Mouse (Mus musculus): ENCODE measurements around the gene Rictor. TPM values are rescaled to one million over a fixed set of nuclear protein-coding genes. Genes with fewer than 3 reads are reported as not detected.

The Rictor gene
- 10 to 100 TPM; 10.3 to 12.8 (median 11.7) TPM for total RNA-seq (2022)

DNA sequence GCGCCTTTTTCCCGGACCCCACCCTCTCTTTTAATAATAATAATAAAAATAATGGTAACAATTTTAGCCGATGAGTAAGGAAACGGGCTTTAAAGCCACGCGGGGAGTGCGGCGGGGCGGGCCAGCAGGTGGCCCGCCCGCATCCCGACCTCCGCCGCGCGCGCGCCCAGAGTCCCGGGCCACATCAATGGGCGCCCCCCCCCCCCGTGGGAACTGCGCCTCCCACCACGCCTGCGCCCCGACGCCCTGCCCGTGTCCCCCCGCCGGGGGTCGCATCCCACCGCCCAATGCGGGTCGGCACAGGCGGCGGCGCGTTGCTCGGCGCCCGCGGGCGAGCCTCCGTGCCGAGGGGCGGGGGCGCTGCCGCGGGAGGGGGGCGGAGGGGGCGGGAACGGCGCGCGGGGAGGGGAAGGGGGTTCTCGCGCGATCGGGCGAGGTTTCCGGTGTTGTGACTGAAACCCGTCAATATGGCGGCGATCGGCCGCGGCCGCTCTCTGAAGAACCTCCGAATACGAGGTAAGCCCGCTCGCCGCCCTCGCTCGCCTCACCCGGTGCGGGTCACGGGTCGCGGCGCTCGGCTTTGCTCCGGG lies at the start of gene Rictor:
Gene Rictor, plus strand, starts transcription at position 444 of the 590 bp plus-strand sequence.
- DNase-seq (ENCODE audit: low spot score), result peak; percentile 64

DNA sequence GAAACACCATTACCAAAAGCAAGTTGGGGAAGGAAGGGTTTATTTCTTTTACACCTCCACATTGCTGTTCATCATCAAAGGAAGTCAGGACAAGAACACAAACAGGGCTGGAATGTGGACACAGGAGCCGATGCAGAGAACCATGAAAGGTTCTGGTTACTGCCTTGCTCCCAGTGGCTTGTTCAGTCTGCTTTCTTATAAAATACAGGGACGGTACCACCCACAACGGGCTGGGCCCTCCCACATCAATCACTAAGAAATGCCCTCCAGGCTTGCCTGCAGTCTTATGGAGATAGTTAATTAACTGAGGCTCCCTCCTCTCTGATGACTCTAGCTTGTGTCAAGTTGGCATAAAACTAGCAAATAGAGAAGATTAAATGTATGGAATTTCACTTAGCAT lies 46.2 kb upstream of the Rictor start:
- no peak for DNase-seq (ENCODE audit: low spot score)

DNA sequence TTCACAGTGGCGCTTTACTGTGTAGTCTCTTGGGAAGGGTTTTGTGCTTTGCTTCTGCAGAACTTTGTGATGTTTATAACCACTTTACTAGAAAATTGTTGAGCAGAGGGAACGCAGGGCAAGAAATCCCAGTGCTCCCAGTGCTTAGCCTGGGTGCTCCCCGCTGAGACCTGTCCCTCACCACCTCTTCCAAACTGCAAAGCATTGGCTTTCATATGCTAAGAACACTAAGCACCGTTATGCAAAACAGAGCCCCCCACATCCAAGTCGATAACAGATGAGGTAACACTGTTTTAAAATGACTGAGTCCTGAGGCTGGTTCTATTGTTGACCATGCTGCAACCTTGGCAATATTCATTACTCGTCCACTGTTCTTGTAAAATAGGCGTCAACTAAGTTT lies 44.2 kb upstream of the Rictor start:
- no peak for DNase-seq (ENCODE audit: low spot score)

DNA sequence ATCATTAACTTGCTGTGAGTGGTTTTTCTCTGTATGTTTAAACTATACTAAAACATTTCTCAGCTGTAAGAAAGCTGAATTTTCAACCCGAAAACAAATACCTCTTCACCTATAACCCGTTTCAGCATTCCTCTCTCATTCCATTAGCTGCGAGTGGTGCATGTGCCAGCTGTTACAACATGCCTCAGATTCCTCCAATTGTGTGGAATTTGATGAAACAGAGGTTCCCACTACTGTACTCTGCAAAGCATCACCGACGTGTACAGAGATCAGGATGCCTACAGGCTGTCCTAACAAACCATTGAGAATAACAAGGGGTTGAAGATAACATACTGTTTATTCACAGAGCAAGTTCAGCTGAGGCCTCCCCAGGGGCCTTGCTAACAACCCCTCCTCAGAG lies 42.1 kb upstream of the Rictor start:
- DNase-seq (ENCODE audit: low spot score), result no peak

DNA sequence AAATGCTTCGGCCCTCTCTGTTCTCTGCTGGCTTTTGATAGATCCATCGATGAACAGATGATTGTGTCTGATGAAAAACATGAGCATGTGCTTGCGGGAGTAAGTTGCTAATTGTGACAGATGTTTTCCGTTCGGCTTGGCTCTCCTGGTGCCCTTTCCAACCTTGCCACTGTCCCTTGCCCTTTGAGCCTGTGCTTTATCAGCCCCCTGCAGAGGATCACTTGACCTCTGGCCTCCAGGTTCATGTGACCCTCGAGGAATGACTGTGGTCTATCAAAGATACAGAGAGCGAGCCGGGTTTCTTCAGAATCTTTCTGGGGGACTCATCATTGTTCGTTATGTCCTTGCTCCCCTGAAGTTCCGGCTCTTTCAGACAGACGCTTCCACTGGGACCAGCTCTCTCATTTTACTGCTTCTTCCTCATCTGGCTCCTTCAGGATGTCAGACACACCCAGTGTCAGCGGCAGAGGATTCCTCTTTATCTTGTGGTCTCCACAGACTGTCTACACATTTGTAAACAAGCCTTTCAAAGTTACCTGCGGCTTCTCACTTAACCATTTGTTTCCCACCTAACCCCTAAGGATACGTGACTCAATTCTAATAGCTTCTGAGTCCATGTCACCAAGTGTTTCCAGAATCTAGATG lies 39.3 kb upstream of the Rictor start:
- DNase-seq (ENCODE audit: low spot score), result no peak

GRCm38 (mm10) chr15:6678479-6678878 lies 29.7 kb upstream of the Rictor start:
- no peak for DNase-seq (ENCODE audit: low spot score)

- no peak for DNase-seq (ENCODE audit: low spot score)
These were observed 6.0 kb upstream of the Rictor start for GRCm38 (mm10) chr15:6702164-6702563.

GRCm38 (mm10) chr15:6705351-6705901 lies 2.8 kb upstream of the Rictor start:
- DNase-seq (ENCODE audit: low spot score), result no peak

- peak; percentile 50 for DNase-seq (ENCODE audit: low spot score)
These were observed 636 bp upstream of the Rictor start for GRCm38 (mm10) chr15:6707551-6707935.

- no peak for DNase-seq (ENCODE audit: low spot score)
These were observed 605 bp downstream of the Rictor start for GRCm38 (mm10) chr15:6708526-6709441.

DNA sequence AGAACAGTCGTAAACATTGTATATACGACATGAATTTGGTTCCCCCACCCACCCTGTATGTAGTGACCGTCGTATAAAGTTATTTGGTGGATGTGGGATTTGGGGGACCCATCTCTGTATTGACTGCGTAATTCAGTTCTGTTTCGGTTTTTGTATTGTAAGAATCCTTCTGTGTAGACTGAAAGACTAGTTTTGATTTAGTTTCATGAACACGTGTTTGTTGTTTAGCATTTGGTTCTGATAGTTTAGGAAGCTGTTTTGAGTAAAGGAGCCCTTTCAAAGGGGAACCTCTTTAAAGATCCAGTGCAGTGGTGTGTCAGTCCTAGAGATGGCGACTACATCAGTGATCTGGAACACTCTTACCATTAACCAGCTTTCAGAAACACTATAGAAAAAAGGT lies 1.4 kb downstream of the Rictor start:
- no peak for DNase-seq (ENCODE audit: low spot score)

DNA sequence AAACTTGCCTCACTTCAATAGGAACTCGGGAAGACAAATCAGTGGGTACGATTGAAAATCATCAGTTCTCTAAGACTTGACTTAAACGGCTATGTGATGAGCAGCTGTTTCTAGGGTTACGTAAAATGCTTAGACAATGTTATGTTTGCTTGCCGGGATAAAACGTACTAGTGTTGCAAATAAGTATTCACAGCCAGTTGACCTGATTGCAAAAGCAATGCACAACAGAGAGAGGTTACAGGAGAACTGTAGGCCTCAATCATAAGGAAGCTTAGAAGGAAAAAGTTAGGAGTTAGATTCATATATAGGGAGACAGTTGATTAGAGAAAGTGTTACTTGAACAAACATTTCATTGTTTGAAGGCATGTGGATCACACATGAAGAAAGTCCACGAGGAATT lies 2.2 kb downstream of the Rictor start:
- no peak for DNase-seq (ENCODE audit: low spot score)

DNA sequence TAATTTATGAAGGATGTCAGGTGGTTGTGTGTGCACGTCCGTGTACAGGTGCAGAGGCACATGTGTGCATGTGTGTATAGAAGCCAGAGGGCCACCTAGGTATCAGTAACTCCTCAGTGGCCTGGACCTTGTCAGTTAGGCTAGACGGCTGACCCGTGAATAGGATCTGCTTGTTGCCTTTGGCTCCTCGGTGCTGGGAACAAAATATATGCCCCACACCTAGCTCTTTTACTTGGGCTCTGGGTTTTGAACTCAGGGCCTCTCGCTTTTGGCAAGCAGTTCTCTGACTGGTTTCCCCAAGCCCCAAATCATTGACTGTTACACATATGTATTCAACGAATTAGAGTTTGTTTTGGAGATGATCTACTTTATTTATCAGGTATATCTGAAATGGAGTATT lies 3.0 kb downstream of the Rictor start:
- DNase-seq (ENCODE audit: low spot score), result no peak

GRCm38 (mm10) chr15:6714819-6715218 lies 6.6 kb downstream of the Rictor start:
- no peak for DNase-seq (ENCODE audit: low spot score)

DNA sequence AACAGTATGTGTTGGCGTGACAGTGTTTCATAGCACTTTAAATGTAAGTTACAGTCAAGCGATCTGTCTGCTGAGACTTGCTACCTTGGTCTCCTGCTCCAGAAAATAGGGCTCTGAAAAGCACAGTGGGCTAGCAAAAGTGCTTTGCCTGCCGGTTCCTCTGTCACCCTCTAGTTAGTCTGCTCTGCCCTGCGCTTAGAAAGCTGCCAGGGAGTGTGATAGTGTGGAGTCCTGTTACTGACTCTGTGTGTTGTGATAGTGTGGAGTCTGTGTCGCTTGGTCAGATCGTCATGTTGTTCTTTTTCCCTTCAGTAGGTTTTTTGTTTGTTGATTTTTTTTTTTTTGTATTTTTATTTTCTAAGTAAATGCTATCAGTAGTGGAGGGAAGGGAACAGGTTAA lies 7.1 kb downstream of the Rictor start:
- no peak for DNase-seq (ENCODE audit: low spot score)

- DNase-seq (ENCODE audit: low spot score), result no peak
These were observed 13.2 kb downstream of the Rictor start for GRCm38 (mm10) chr15:6721385-6721784.

- DNase-seq (ENCODE audit: low spot score), result no peak
These were observed 13.6 kb downstream of the Rictor start for GRCm38 (mm10) chr15:6721802-6722201.

DNA sequence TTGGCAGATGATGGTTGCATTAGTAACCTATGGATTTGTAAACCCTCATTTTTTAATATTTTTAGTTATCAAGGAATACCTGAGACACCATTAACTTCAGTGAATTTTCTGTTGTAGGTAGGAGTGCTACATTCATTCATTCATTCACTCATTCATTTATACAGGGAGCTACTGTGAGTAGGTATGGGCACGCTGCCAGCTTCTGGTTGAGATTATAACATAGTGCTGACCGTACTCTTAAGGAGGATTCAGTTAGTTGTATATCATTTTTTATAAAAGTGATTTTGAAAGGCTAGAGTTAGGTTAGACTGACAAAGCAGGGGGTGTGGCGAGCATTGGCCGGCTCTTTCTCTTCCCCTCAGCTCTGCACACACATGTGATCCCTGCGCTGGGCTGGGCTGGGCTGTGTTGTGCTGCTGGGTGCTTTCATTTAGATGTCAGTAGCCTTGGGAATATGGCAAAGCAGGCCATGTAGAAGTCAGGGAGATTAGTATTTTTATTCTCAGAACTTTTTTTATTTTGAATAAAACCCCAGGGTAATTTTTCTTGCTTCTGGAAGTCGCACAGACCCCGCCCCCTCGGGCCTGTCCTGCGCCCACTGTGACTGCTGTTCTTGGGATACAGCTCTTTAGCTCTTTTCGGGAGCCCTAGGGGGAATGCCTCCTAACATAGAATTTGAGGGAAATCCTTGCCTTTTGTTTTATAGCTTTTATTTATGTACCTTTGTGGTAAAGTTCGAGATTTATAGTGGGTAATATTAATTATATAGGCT lies 14.4 kb downstream of the Rictor start:
- no peak for DNase-seq (ENCODE audit: low spot score)

DNA sequence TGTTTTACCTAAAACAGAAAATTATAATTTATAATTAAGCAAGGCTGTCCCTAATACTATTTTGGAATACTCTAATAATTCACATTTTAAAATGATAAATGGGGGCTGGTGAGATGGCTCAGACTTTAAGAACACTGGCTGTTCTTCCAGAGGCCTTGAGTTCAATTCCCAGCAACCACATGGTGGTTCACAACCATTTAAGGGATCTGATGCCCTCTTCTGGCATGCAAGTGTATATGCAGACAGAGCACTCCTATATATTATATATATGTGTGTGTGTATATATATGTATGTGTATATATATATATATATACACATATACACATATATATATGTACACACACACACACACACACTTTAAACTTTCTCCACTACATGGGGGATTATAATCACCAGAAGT lies 15.2 kb downstream of the Rictor start:
- DNase-seq (ENCODE audit: low spot score), result no peak

- no peak for DNase-seq (ENCODE audit: low spot score)
These were observed 16.3 kb downstream of the Rictor start for GRCm38 (mm10) chr15:6724442-6724841.

DNA sequence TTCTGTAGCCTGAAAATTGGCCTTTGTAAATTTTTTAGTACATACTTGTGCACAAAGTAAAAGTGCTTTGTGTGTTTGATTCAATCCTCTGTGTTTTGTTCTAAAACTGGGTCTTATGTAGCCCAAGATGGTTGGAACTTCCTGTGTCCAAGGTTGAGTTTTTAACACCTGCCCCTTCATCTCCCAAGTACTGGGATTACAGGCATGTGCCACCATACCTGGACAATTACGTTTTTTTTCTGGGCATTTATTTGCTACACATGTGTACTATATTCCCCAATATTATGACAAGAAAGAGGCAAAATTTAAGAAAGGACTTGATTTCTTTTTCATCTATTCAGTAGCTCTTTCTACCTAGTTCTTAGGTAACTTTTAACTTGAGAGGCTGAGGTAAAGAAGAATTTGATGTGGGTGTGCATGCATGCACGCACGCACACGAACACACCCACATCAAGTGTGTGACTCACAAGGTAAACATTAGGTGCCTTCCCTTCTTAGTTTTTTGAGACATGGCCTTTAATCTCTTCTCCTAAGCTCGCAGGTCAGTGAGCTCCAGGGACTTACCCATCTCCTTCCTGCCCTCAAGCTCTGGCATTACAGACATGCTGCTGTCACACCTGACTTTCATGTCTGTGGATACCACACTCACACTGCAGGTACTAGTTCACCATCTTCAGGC lies 18.1 kb downstream of the Rictor start:
- DNase-seq (ENCODE audit: low spot score), result no peak
